Mouse (Mus musculus): ENCODE measurements around the gene Tm6sf1.

GRCm38 (mm10) chr7:81873807-81874206, 15.0 kb downstream of the Tm6sf1 start:
- TF ChIP-seq CTCF (IDR thresholded peaks at IDR 0.05; ENCODE audit: low read depth) (no peak), EP300 (IDR thresholded peaks at IDR 0.05; ENCODE audit: low read depth) (no peak)

All from heart, postnatal 0 days (tissue).